Mouse (Mus musculus) forebrain, postnatal 0 days (tissue): ENCODE results near the gene Tagap. TPM values are rescaled to one million over a fixed set of nuclear protein-coding genes. Genes with fewer than 3 reads are reported as not detected.

ENCODE experiments used
- ATAC-seq: fragments of 200-750 bp; cut with Nextera tagmentation; 2 replicates; pipeline ENCODE4 v1.8.0; 2017; ENCODE audit warnings: mild to moderate bottlenecking, moderate library complexity
- DNase-seq: peaks from one replicate; pipeline ENCODE4 v3.0.0-alpha.2; 2015
- H3K27ac ChIP-seq: fragments of 300-500 bp; sonication (generic); 2 replicates; pipeline ENCODE4 v1.5.1; 2014; ENCODE audit warnings: low read depth, mild to moderate bottlenecking, antibody characterized with exemption, low read length, moderate library complexity, mixed read lengths
- H3K27me3 ChIP-seq: fragments of 300-500 bp; sonication (generic); 2 replicates; pipeline ENCODE4 v1.6.1; 2014; ENCODE audit warnings: mild to moderate bottlenecking, low read length, mixed read lengths; ENCODE audit not compliant: insufficient read depth
- H3K36me3 ChIP-seq: fragments of 300-500 bp; sonication (generic); 2 replicates; pipeline ENCODE4 v1.6.1; 2014; ENCODE audit warnings: mild to moderate bottlenecking, moderate library complexity; ENCODE audit not compliant: insufficient read depth
- H3K4me1 ChIP-seq: fragments of 300-500 bp; sonication (generic); 2 replicates; pipeline ENCODE4 v1.6.1; 2014; ENCODE audit warnings: antibody characterized with exemption; ENCODE audit not compliant: insufficient read depth
- H3K4me2 ChIP-seq: fragments of 300-500 bp; sonication (generic); 2 replicates; pipeline ENCODE4 v1.6.1; 2014; ENCODE audit warnings: low read depth, mild to moderate bottlenecking, moderate library complexity
- H3K4me3 ChIP-seq: fragments of 300-500 bp; sonication (generic); 2 replicates; pipeline ENCODE4 v1.5.1; 2014; ENCODE audit warnings: low read depth, low read length, mixed read lengths
- H3K9ac ChIP-seq: fragments of 300-500 bp; sonication (generic); 2 replicates; pipeline ENCODE4 v1.6.1; 2014; ENCODE audit warnings: mild to moderate bottlenecking
- H3K9me3 ChIP-seq: fragments of 300-500 bp; sonication (generic); 2 replicates; pipeline ENCODE4 v1.6.1; 2016; ENCODE audit warnings: low read length
- CTCF ChIP-seq: sonication (generic); IDR thresholded peaks from 2 replicates; pipeline ENCODE4 v1.5.1; 2016; ENCODE audit warnings: antibody characterized with exemption, control low read depth, low read depth
- WGBS: fragments of 180-500 bp; shearing (Covaris S2); extraction: QIAGEN DNeasy Blood & Tissue Kit; methylation state at CpG from one replicate; pipeline ENCODE4 v1.1.7; 2014; 5-methylcytosine and 5-hydroxymethylcytosine counted together
- polyA plus RNA-seq: library from polyadenylated mRNA; unstranded; fragments of >200 nt; fragmentation: Nextera tagmentation; extraction: Ambion mirVana; gene quantifications from 2 replicates; pipeline ENCODE4 v1.2.1, GENCODE M21; 2015
- total RNA-seq: library from RNA; depleted of rRNA; stranded (reverse); fragments of >200 nt; gene quantifications from 2 replicates; pipeline ENCODE4 v1.2.3, GENCODE M21; 2014

Tagap gene
- total and polyA plus RNA-seq, 2 experiments from 2014 or later = 0.47 to 0.62 TPM

DNA sequence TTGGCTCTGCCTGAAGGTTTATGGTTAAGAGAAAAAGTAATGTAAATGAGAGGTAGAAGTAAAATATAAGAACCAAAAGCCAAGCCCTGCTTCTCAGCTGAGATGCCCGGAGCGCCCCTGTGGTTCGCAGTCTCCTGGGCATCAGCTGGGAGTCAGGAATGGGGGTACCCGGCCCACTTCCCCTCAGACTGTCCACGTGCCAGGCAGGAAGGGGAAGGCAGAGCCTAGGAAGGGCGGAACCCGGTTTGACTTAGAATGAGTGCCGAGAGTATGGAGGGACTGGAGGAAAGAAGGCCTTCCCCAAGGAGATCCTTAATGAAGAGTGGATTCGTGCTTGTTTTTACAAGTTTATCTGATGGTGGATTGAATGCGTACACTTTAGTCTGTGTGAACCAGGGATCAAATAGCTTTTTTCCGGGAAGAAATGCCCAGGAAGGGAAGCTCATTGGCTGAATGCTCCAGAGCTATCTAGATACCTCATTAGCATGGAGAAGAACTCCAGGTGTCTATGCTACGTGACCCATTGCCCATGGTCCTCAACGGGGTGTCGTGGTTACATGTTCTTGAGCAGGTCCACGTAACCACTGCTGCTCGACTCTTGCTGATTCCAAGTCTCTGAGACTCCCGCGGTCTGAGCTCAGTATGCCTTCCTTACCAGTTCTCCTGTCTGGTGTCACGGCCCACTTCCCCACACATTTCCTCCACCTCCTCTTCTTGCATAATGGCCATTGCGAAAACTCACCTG, 38.6 kb upstream of the Tagap start:
- no peak overlapping the region for H3K4me3 ChIP-seq
- H3K4me1 ChIP-seq = no peaks in the 10 kb centered on the region
- no peak overlapping the region for H3K9ac ChIP-seq
- TF ChIP-seq CTCF = no peak
- no peak for ATAC-seq
- 95% methylated on average over 20 of the region's 20 CpGs for WGBS
- DNase-seq = no peak
- no peaks in the 10 kb centered on the region for H3K9me3 ChIP-seq
- H3K27me3 ChIP-seq = no peaks in the 10 kb centered on the region
- H3K27ac ChIP-seq = no peak overlapping the region
- no peaks in the 10 kb centered on the region for H3K36me3 ChIP-seq
- no peak overlapping the region for H3K4me2 ChIP-seq

DNA sequence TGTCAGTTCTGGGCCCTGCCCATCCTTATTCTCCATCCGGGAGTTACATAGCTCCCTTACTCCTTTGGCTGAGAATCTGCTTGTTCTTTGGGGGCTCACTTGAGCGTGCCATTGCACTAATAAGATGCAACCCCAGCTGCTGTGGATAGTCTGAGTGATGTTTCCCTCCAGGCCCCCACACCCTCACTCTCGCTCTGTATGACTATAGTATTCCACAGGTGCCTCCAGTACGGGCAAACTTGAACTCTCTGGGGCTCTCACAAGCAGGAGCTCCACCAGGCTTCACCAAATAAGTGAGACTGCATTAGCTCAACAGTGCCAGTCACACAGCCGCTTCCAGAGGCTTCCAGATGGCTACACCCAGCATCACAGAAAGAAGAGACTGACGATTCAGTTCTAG, 37.5 kb upstream of the Tagap start:
- Histone ChIP-seq H3K36me3 (no peaks in the 10 kb centered on the region), H3K9ac (no peak overlapping the region), H3K4me3 (no peak overlapping the region), H3K4me2 (no peak overlapping the region), H3K27ac (no peak overlapping the region), H3K4me1 (no peaks in the 10 kb centered on the region), H3K9me3 (no peaks in the 10 kb centered on the region), H3K27me3 (no peaks in the 10 kb centered on the region)
- 94% methylated on average over 6 of the region's 6 CpGs for WGBS
- TF ChIP-seq CTCF = no peak
- DNase-seq = no peak
- ATAC-seq = no peak

DNA sequence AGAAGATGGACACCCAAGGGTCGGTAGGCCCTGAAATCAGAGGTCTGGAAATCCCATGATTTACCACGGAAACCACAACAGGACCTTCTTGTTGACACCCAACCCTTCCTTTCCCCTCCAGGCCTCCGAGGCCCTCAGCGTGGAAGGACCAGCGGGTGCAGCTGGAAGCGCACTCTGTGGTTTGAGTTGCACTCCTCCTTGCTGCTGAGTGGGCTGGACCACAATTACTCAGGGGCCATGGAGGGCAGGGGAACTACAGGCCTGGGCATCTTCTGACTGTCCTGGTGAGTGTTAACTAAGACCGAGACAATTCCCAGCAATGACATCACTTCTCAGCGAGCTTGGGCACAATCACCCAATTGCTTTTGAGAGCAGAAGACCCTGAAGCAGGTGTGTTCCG, 36.8 kb upstream of the Tagap start:
- TF ChIP-seq CTCF = no peak
- no peak overlapping the region for H3K4me2 ChIP-seq
- no peak for ATAC-seq
- H3K4me3 ChIP-seq = no peak overlapping the region
- H3K9ac ChIP-seq = no peak overlapping the region
- H3K9me3 ChIP-seq = no peaks in the 10 kb centered on the region
- DNase-seq = no peak
- no peaks in the 10 kb centered on the region for H3K4me1 ChIP-seq
- no peaks in the 10 kb centered on the region for H3K36me3 ChIP-seq
- no peaks in the 10 kb centered on the region for H3K27me3 ChIP-seq
- H3K27ac ChIP-seq = no peak overlapping the region
- 87% methylated on average over 9 of the region's 9 CpGs for WGBS

DNA sequence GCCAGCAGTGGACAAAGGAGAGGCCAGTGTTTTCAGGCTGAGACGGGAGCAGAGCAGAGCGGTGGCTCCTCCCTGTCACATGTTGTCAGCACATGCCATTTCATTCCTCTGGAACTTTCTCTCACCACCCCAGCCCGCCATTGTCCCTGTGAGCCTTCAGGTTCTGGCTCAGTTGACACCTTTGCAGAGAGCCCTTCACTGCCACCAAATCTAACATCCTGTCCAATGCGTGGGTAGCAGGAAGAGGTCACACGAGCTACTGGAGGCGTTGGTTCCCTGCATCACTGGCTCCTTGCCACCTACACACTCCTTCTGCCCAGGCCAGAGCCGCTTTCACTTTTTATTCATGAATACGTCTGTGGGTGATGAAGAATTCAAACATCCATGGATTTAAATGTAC, 33.1 kb upstream of the Tagap start:
- Histone ChIP-seq H3K9me3 (no peaks in the 10 kb centered on the region), H3K9ac (no peak overlapping the region), H3K36me3 (no peaks in the 10 kb centered on the region), H3K4me1 (no peaks in the 10 kb centered on the region), H3K4me2 (no peak overlapping the region), H3K27ac (no peak overlapping the region), H3K27me3 (no peaks in the 10 kb centered on the region), H3K4me3 (no peak overlapping the region)
- TF ChIP-seq CTCF = no peak
- ATAC-seq (no peak), DNase-seq (no peak)
- WGBS = 68% methylated on average over 8 of the region's 8 CpGs

DNA sequence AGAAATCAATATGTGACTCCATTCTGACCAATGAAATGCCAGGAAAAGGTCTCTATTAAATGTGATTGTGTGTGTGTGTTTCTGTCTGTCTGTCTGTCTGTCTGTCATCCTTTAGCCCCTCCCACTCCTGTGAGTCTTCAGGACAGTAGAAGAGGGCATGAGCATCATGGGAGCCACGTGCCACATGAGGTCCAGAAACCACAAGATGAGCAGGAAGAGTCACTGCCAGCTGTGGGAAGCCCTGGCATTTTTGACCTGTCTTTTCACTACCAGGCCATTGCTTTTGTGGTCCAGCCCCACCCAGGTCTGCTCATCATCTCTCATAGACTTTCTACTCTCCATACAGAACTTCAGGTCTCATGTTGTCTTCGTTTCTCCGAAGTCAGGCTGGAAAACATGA, 31.7 kb upstream of the Tagap start:
- Histone ChIP-seq H3K4me3 (no peak overlapping the region), H3K27me3 (no peaks in the 10 kb centered on the region), H3K27ac (no peak overlapping the region), H3K4me1 (no peaks in the 10 kb centered on the region), H3K9ac (no peak overlapping the region), H3K9me3 (no peaks in the 10 kb centered on the region), H3K36me3 (no peaks in the 10 kb centered on the region), H3K4me2 (no peak overlapping the region)
- no peak for ATAC-seq
- no peak for TF ChIP-seq CTCF
- DNase-seq = no peak
- WGBS = 89% methylated on average over 3 of the region's 3 CpGs

DNA sequence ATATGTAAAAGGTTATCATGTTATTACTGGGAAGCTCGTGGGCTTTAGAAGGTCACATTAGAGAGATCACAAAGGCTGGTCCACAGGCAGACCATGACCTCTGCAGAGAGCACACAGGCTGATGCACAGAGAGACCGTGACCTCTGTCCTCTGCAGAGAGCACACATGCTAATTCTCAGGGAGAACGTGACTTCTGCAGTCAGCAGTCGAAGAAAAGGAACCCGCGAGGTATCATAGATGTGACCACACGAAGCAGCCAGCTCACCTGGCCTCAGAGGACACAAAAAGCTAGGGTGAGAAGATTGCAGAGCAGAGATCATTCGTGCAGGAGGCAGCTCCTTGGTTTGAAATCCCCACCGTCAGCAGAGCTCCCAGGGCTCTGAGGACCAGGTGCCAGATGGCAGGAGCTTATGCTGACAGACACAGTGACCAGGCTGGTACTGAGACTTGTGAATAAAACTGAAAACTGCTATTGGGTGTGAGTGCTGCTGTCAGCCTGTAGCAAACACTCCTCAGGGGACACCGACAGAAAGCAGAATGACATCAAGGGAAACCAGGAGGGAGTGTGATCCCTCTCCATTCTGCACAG, 29.7 kb upstream of the Tagap start:
- ATAC-seq (peak; percentile 59), DNase-seq (peak; percentile 34)
- Histone ChIP-seq H3K4me3 (no peak overlapping the region), H3K4me2 (no peak overlapping the region), H3K27ac (no peak overlapping the region), H3K36me3 (no peaks in the 10 kb centered on the region), H3K27me3 (no peaks in the 10 kb centered on the region), H3K4me1 (no peaks in the 10 kb centered on the region), H3K9ac (no peak overlapping the region), H3K9me3 (no peaks in the 10 kb centered on the region)
- no peak for TF ChIP-seq CTCF
- WGBS = 70% methylated on average over 10 of the region's 10 CpGs

DNA sequence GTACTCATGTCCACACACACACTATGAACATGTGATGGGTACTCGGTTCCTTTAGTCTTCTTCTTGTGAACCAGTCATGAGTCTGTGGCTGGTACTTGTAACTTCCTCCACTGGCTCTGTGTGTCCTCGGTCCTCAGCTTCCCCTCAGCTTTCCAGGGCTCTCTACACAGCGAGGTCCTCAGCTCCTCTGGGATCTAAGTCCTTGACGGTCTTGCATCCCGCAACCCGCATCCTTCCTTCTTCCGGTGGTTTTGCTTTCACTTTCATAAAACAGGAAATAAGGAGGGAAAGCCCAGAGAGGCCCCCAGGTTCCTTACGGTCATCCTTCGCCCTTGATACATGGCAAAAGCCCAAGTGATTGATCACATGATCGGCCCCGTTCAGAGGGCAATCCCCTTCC, 28.7 kb upstream of the Tagap start:
- Histone ChIP-seq H3K4me1 (no peaks in the 10 kb centered on the region), H3K9me3 (no peaks in the 10 kb centered on the region), H3K36me3 (no peaks in the 10 kb centered on the region), H3K4me3 (no peak overlapping the region), H3K4me2 (no peak overlapping the region), H3K9ac (no peak overlapping the region), H3K27me3 (no peaks in the 10 kb centered on the region), H3K27ac (no peak overlapping the region)
- 89% methylated on average over 11 of the region's 11 CpGs for WGBS
- TF ChIP-seq CTCF = no peak
- DNase-seq (no peak), ATAC-seq (no peak)
